Mouse (Mus musculus): ENCODE data around the gene Stk11. TPM values are rescaled to one million over a fixed set of nuclear protein-coding genes. Genes with fewer than 3 reads are reported as not detected.

Gene Stk11
- total and polyA plus RNA-seq, 3 experiments, result 154 to 172 (median 170) TPM

GRCm38 (mm10) chr10:80102216-80102915, 13.2 kb upstream of the Stk11 start:
- TF ChIP-seq POLR2AphosphoS5 (IDR thresholded peaks at IDR 0.05; ENCODE audit: insufficient replicate concordance, low read depth, low read length), result no peak
- TF ChIP-seq GATA2 (IDR thresholded peaks at IDR 0.05; ENCODE audit: borderline replicate concordance, low read depth, low read length), result no peak
- no peak for TF ChIP-seq TAL1 (conservative IDR thresholded peaks at IDR 0.05; ENCODE audit: low read depth, low read length)
- TF ChIP-seq CTCF (IDR thresholded peaks at IDR 0.05; ENCODE audit: low read depth, low read length), result no peak
- no peak for TF ChIP-seq GATA1 (IDR thresholded peaks at IDR 0.05; ENCODE audit: borderline replicate concordance, low read length)
- Histone ChIP-seq H3K36me3 (replicated peaks) (peaks cover 34% of the 10 kb centered on the region), H3K9me3 (replicated peaks) (no peaks in the 10 kb centered on the region), H3K4me3 (ENCODE audit: low read depth, low read length) (peak overlapping the region; percentile 94), H3K27me3 (ENCODE audit: insufficient read depth, low read length) (no peaks in the 10 kb centered on the region), H3K4me1 (ENCODE audit: insufficient read depth, low read depth, low read length) (peaks cover 79% of the 10 kb centered on the region)
- ATAC-seq (ENCODE audit: extremely low read depth, insufficient number of reproducible peaks, low FRiP score, poor library complexity, severe bottlenecking), result peak; percentile 67; the same call in 1 of the 2 replicates
- peak; percentile 70 for DNase-seq (ENCODE audit: low spot score)

GRCm38 (mm10) chr10:80103032-80103431, 12.6 kb upstream of the Stk11 start:
- peaks cover 30% of the 10 kb centered on the region for H3K36me3 ChIP-seq (replicated peaks)
- peaks cover 76% of the 10 kb centered on the region for H3K4me1 ChIP-seq (ENCODE audit: insufficient read depth, low read depth, low read length)
- DNase-seq (ENCODE audit: low spot score), result no peak
- H3K9me3 ChIP-seq (replicated peaks), result no peaks in the 10 kb centered on the region
- no peak overlapping the region for H3K4me3 ChIP-seq (ENCODE audit: low read depth, low read length)
- H3K27me3 ChIP-seq (ENCODE audit: insufficient read depth, low read length), result no peaks in the 10 kb centered on the region
- no peak for ATAC-seq (ENCODE audit: extremely low read depth, insufficient number of reproducible peaks, low FRiP score, poor library complexity, severe bottlenecking)
- no peak for TF ChIP-seq CTCF (IDR thresholded peaks at IDR 0.05; ENCODE audit: low read depth, low read length)
- TF ChIP-seq GATA1 (IDR thresholded peaks at IDR 0.05; ENCODE audit: borderline replicate concordance, low read length), result no peak
- no peak for TF ChIP-seq TAL1 (conservative IDR thresholded peaks at IDR 0.05; ENCODE audit: low read depth, low read length)
- TF ChIP-seq POLR2AphosphoS5 (IDR thresholded peaks at IDR 0.05; ENCODE audit: insufficient replicate concordance, low read depth, low read length), result no peak
- no peak for TF ChIP-seq GATA2 (IDR thresholded peaks at IDR 0.05; ENCODE audit: borderline replicate concordance, low read depth, low read length)

- Histone ChIP-seq H3K36me3 (replicated peaks) (peaks cover 18% of the 10 kb centered on the region), H3K4me3 (ENCODE audit: low read depth, low read length) (no peak overlapping the region), H3K27me3 (ENCODE audit: insufficient read depth, low read length) (no peaks in the 10 kb centered on the region), H3K9me3 (replicated peaks) (no peaks in the 10 kb centered on the region), H3K4me1 (ENCODE audit: insufficient read depth, low read depth, low read length) (peaks cover 65% of the 10 kb centered on the region)
- no peak for TF ChIP-seq GATA2 (IDR thresholded peaks at IDR 0.05; ENCODE audit: borderline replicate concordance, low read depth, low read length)
- TF ChIP-seq GATA1 (IDR thresholded peaks at IDR 0.05; ENCODE audit: borderline replicate concordance, low read length), result no peak
- DNase-seq (ENCODE audit: low spot score), result no peak
- no peak for ATAC-seq (ENCODE audit: extremely low read depth, insufficient number of reproducible peaks, low FRiP score, poor library complexity, severe bottlenecking)
Observed at GRCm38 (mm10) chr10:80104181-80104580, 11.4 kb upstream of the Stk11 start.

- Histone ChIP-seq H3K9me3 (replicated peaks) (no peaks in the 10 kb centered on the region), H3K4me1 (ENCODE audit: insufficient read depth, low read depth, low read length) (peaks cover 60% of the 10 kb centered on the region), H3K4me3 (ENCODE audit: low read depth, low read length) (peak within 1 kb of the TSS; percentile 53; the same call in 1 of the 2 replicates), H3K27me3 (ENCODE audit: insufficient read depth, low read length) (no peaks in the 10 kb centered on the region), H3K36me3 (replicated peaks) (peaks cover 6% of the 10 kb centered on the region)
- TF ChIP-seq POLR2AphosphoS5 (IDR thresholded peaks at IDR 0.05; ENCODE audit: insufficient replicate concordance, low read depth, low read length) (no peak), TAL1 (conservative IDR thresholded peaks at IDR 0.05; ENCODE audit: low read depth, low read length) (no peak), GATA2 (IDR thresholded peaks at IDR 0.05; ENCODE audit: borderline replicate concordance, low read depth, low read length) (no peak), GATA1 (IDR thresholded peaks at IDR 0.05; ENCODE audit: borderline replicate concordance, low read length) (no peak), CTCF (IDR thresholded peaks at IDR 0.05; ENCODE audit: low read depth, low read length) (no peak)
- ATAC-seq (ENCODE audit: extremely low read depth, insufficient number of reproducible peaks, low FRiP score, poor library complexity, severe bottlenecking) (no peak), DNase-seq (ENCODE audit: low spot score) (no peak)
Observed at GRCm38 (mm10) chr10:80105460-80105859, 10.1 kb upstream of the Stk11 start, which contains the start of gene Sbno2. Gene Sbno2, minus strand, starts transcription at chr10:80105571.

- no peak for ATAC-seq (ENCODE audit: extremely low read depth, insufficient number of reproducible peaks, low FRiP score, poor library complexity, severe bottlenecking)
- peaks cover 58% of the 10 kb centered on the region for H3K4me1 ChIP-seq (ENCODE audit: insufficient read depth, low read depth, low read length)
- no peak overlapping the region for H3K4me3 ChIP-seq (ENCODE audit: low read depth, low read length)
- H3K36me3 ChIP-seq (replicated peaks), result peaks cover 1% of the 10 kb centered on the region
- no peak for TF ChIP-seq POLR2AphosphoS5 (IDR thresholded peaks at IDR 0.05; ENCODE audit: insufficient replicate concordance, low read depth, low read length)
- no peak for TF ChIP-seq GATA2 (IDR thresholded peaks at IDR 0.05; ENCODE audit: borderline replicate concordance, low read depth, low read length)
- TF ChIP-seq CTCF (IDR thresholded peaks at IDR 0.05; ENCODE audit: low read depth, low read length), result no peak
- TF ChIP-seq TAL1 (conservative IDR thresholded peaks at IDR 0.05; ENCODE audit: low read depth, low read length), result no peak
- TF ChIP-seq GATA1 (IDR thresholded peaks at IDR 0.05; ENCODE audit: borderline replicate concordance, low read length), result no peak
- no peaks in the 10 kb centered on the region for H3K9me3 ChIP-seq (replicated peaks)
- DNase-seq (ENCODE audit: low spot score), result no peak
- H3K27me3 ChIP-seq (ENCODE audit: insufficient read depth, low read length), result no peaks in the 10 kb centered on the region
Observed at GRCm38 (mm10) chr10:80105926-80106325, 9.7 kb upstream of the Stk11 start.

GRCm38 (mm10) chr10:80107678-80108077, 7.9 kb upstream of the Stk11 start:
- Histone ChIP-seq H3K4me3 (ENCODE audit: low read depth, low read length) (no peak overlapping the region), H3K4me1 (ENCODE audit: insufficient read depth, low read depth, low read length) (peaks cover 50% of the 10 kb centered on the region), H3K36me3 (replicated peaks) (no peaks in the 10 kb centered on the region), H3K27me3 (ENCODE audit: insufficient read depth, low read length) (no peaks in the 10 kb centered on the region), H3K9me3 (replicated peaks) (no peaks in the 10 kb centered on the region)
- DNase-seq (ENCODE audit: low spot score) (no peak), ATAC-seq (ENCODE audit: extremely low read depth, insufficient number of reproducible peaks, low FRiP score, poor library complexity, severe bottlenecking) (no peak)
- TF ChIP-seq CTCF (IDR thresholded peaks at IDR 0.05; ENCODE audit: low read depth, low read length) (no peak), GATA2 (IDR thresholded peaks at IDR 0.05; ENCODE audit: borderline replicate concordance, low read depth, low read length) (no peak)
